Comparison of ENCODE assay signal across 25 mouse cellular contexts in genomic region chr6:48388221-48388620, GRCm38 (mm10). TPM values are rescaled to one million over a fixed set of nuclear protein-coding genes. Genes with fewer than 3 reads are reported as not detected.
"Had no signal": no experiment of that assay in that cellular context is flagged by ENCODE, and none has a peak within 500 bp of the region (broad histone marks: within the 10 kb centered on the region; RNA-seq: fewer than 3 reads in every experiment).

No protein-coding gene starts in this region.

- H3K27me3 ChIP-seq: heart, embryonic 12.5 days; hindbrain, embryonic 12.5 days; intestine, embryonic 15.5 days; limb, embryonic 13.5 days; limb, embryonic 15.5 days; liver, embryonic 13.5 days; liver, embryonic 15.5 days had no signal

- H3K9me3 ChIP-seq: heart, embryonic 12.5 days; hindbrain, embryonic 12.5 days; intestine, embryonic 15.5 days; limb, embryonic 15.5 days; liver, embryonic 13.5 days; liver, embryonic 15.5 days had no signal

- H3K4me2 ChIP-seq: heart, embryonic 12.5 days; hindbrain, embryonic 12.5 days; hindbrain, embryonic 14.5 days; intestine, embryonic 15.5 days; limb, embryonic 13.5 days; limb, embryonic 15.5 days; liver, embryonic 13.5 days; liver, embryonic 15.5 days had no signal

- H3K9ac ChIP-seq: heart, embryonic 12.5 days; hindbrain, embryonic 12.5 days; hindbrain, embryonic 14.5 days; intestine, embryonic 15.5 days; limb, embryonic 13.5 days; limb, embryonic 15.5 days; liver, embryonic 13.5 days; liver, embryonic 15.5 days had no signal

- DNase-seq: gastrocnemius, adult 2 months; gastrocnemius, postnatal 10 days; gastrocnemius, postnatal 25 days; heart, adult 2 months; heart, postnatal 10 days; heart, postnatal 4 days; kidney, adult 18-20 months; kidney, adult 8-10 months; kidney, postnatal 10 days; kidney, postnatal 25 days; kidney, postnatal 4 days; liver, embryonic 13.5 days had no signal

- H3K4me3 ChIP-seq: gastrocnemius, adult 2 months; heart, adult 2 months; heart, embryonic 12.5 days; hindbrain, embryonic 10.5 days; hindbrain, embryonic 12.5 days; intestine, embryonic 15.5 days; layer of hippocampus, adult 2 months; left cerebral cortex, adult 2 months; limb, embryonic 13.5 days; limb, embryonic 15.5 days; liver, embryonic 13.5 days; liver, embryonic 15.5 days had no signal

- ATAC-seq: hindbrain, embryonic 16.5 days; inflammation-experienced regulatory T-cells, adult 6 months; intestine, embryonic 15.5 days had no signal

- H3K4me1 ChIP-seq: heart, embryonic 12.5 days; hindbrain, embryonic 10.5 days; hindbrain, embryonic 12.5 days; intestine, embryonic 15.5 days; limb, embryonic 13.5 days; limb, embryonic 15.5 days; liver, embryonic 13.5 days; liver, embryonic 15.5 days had no signal

- H3K36me3 ChIP-seq: heart, embryonic 12.5 days; hindbrain, embryonic 10.5 days; hindbrain, embryonic 12.5 days; intestine, embryonic 15.5 days; limb, embryonic 13.5 days; limb, embryonic 15.5 days; liver, embryonic 13.5 days; liver, embryonic 15.5 days had no signal

- H3K27ac ChIP-seq: gastrocnemius, adult 2 months; heart, adult 2 months; hindbrain, embryonic 10.5 days; hindbrain, embryonic 12.5 days; hindbrain, embryonic 14.5 days; intestine, embryonic 15.5 days; layer of hippocampus, adult 2 months; left cerebral cortex, adult 2 months; limb, embryonic 13.5 days; limb, embryonic 15.5 days; liver, embryonic 13.5 days; liver, embryonic 15.5 days had no signal

RNA-seq across cellular contexts. Expression of gene Sspo, which starts 59.8 kb away (rescaled TPM):
- total RNA-seq: granulocyte monocyte progenitor cell, adult 5-6 weeks had no signal
